Mouse (Mus musculus) embryonic facial prominence, embryonic 13.5 days (tissue): ENCODE measurements around the gene Exoc3l4. TPM values are rescaled to one million over a fixed set of nuclear protein-coding genes. Genes with fewer than 3 reads are reported as not detected.

Experiments used
- ATAC-seq: fragments of 200-750 bp; cut with Nextera tagmentation; 2 replicates; pipeline ENCODE4 v1.8.0; 2017; ENCODE audit warnings: low read depth; ENCODE audit not compliant: insufficient number of reproducible peaks, insufficient read depth, low FRiP score, low TSS enrichment
- H3K27ac ChIP-seq: fragments of 300-500 bp; sonication (generic); 2 replicates; pipeline ENCODE4 v1.5.1; 2015; ENCODE audit warnings: moderate library complexity, mild to moderate bottlenecking, inconsistent platforms
- H3K27me3 ChIP-seq: fragments of 300-500 bp; sonication (generic); 2 replicates; pipeline ENCODE4 v1.6.1; 2015; ENCODE audit warnings: mild to moderate bottlenecking, inconsistent platforms
- H3K36me3 ChIP-seq: fragments of 300-500 bp; sonication (generic); 2 replicates; pipeline ENCODE4 v1.6.1; 2015; ENCODE audit warnings: mild to moderate bottlenecking, inconsistent platforms
- H3K4me1 ChIP-seq: fragments of 300-500 bp; sonication (generic); 2 replicates; pipeline ENCODE4 v1.6.1; 2015; ENCODE audit warnings: inconsistent platforms
- H3K4me2 ChIP-seq: fragments of 300-500 bp; sonication (generic); 2 replicates; pipeline ENCODE4 v1.6.1; 2015; ENCODE audit warnings: moderate library complexity, mild to moderate bottlenecking, inconsistent platforms
- H3K4me3 ChIP-seq: fragments of 300-500 bp; sonication (generic); 2 replicates; pipeline ENCODE4 v1.5.1; 2015; ENCODE audit warnings: mild to moderate bottlenecking, inconsistent platforms
- H3K9ac ChIP-seq: fragments of 300-500 bp; sonication (generic); 2 replicates; pipeline ENCODE4 v1.6.1; 2015; ENCODE audit warnings: mild to moderate bottlenecking, inconsistent platforms
- H3K9me3 ChIP-seq: fragments of 300-500 bp; sonication (generic); 2 replicates; pipeline ENCODE4 v1.6.1; 2016; ENCODE audit warnings: inconsistent platforms
- WGBS: fragments of 180-500 bp; shearing (Covaris S2); methylation state at CpG from one replicate; pipeline ENCODE4 v1.1.7; 2015; ENCODE audit warnings: mixed read lengths; 5-methylcytosine and 5-hydroxymethylcytosine counted together
- polyA plus RNA-seq: library from polyadenylated mRNA; unstranded; fragments of >200 nt; fragmentation: Nextera tagmentation; extraction: Ambion mirVana; gene quantifications from 2 replicates; pipeline ENCODE4 v1.2.1, GENCODE M21; 2015

Exoc3l4 gene
- polyA plus RNA-seq, 1 experiment from 2014 or later: 12.7 TPM

DNA sequence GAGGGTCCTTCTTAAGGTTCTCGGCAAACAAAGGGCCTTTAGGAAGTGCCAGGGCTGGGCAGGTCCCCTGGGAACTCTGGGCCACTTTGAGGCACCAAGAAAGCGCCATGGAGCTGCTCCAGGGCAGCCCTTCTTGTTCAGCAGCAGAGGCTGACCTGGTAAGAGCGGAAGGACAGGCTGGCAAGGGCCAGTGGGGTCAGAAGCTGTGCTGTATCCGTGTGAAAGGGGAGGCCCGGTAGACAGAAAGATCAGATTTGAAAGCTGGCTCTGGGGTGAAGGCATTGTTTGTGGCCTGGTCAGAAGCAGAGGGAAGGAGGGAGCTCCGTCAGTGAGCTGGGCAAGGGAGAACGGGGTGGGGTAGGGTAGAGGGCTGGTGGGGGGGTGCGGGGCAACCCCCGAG lies 30.5 kb downstream of the Exoc3l4 start:
- no peak for ATAC-seq
- no peak overlapping the region for H3K9ac ChIP-seq
- no peaks in the 10 kb centered on the region for H3K9me3 ChIP-seq
- H3K4me2 ChIP-seq: 0 out of 2 replicates have a peak overlapping the region, but pooled peaks have one; percentile 3
- H3K4me3 ChIP-seq: no peak overlapping the region
- WGBS: 14% methylated on average over 9 of the region's 9 CpGs
- H3K27ac ChIP-seq: no peak overlapping the region
- H3K4me1 ChIP-seq: peaks cover 74% of the 10 kb centered on the region
- H3K36me3 ChIP-seq: no peaks in the 10 kb centered on the region
- H3K27me3 ChIP-seq: peaks cover 100% of the 10 kb centered on the region

DNA sequence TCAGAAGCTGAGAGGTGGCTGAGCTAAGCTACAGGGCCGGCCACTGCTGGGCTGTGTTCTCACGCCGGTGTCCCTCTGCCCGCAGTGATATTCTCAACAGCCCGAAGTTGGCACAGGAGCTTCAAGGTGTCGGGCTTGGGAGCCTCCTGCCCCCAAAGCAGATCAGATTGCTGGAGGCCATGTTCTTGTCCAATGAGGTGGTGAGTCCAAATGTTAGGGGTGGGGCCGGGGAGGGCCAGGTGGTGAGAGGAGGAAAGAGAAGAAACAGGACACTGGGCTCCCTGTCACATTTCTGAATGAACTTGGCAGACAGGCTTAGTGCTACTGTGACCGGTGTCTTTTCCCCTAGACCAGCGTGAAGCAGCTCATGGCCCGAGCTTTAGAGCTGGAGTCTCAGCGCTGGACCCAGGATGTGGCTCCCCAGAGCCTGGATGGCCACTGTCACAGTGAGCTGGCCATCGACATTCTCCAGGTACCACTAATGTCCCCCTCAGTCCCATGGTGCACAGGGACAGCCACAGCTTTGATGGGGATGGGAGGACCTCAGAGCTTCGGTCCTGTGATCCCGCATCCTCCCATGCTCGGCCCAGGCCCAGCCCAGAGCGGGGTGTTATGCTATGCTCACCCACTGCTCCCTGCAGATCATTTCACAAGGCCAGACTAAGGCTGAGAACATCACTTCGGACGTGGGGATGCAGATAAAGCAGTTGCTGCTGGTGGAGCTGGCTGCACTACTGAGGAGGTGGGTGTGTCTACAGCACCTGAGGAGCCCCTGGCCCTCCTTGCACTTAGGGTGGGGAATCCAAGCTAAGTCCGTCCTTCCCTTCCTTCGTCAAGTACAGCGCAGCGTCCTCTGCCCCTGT lies 31.3 kb downstream of the Exoc3l4 start:
- Histone ChIP-seq H3K4me3 (no peak overlapping the region), H3K36me3 (no peaks in the 10 kb centered on the region), H3K27ac (peak overlapping the region; percentile 69), H3K4me2 (peak overlapping the region; percentile 14; the same call in 1 of the 2 replicates), H3K9ac (no peak overlapping the region), H3K9me3 (no peaks in the 10 kb centered on the region), H3K4me1 (peaks cover 66% of the 10 kb centered on the region), H3K27me3 (peaks cover 97% of the 10 kb centered on the region)
- 17% methylated on average over 22 of the region's 22 CpGs for WGBS
- ATAC-seq: no peak

DNA sequence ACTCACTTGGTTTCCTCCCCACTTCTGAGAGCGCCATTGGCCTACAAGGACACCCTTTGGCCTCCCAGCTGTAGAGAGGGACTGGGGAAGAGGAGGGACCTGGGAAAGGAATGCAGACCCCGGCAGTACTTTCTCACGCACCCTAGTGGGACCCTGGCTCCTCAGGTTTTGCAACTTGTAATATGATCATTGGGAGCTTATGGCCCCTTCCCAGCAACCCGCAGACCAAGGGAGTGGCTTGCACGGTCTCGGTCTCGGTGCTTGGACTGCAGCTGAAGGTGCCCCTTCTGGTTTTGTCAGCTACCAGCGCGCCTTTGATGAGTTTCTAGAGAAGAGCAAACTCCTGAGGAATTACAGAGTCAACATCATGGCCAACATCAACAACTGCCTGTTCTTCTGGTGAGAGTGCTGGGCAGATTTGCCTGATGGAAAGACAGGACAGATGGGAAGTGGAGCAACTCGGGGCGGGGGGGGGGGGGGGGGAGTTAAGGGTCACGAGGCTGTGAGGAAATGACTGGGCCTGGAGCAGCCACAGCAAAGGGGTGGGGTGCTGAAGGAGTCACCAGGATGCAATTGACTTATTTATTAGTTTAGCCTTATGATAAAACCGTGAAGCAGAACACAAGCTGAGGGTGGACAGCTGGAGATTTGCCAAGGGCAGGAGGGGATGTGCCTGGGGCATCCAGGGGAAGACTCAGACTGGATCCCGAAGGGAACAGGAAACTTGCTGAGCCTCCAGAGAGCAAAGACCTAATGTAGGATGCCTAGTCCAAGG lies 32.3 kb downstream of the Exoc3l4 start:
- peaks cover 73% of the 10 kb centered on the region for H3K4me1 ChIP-seq
- H3K9me3 ChIP-seq: no peaks in the 10 kb centered on the region
- 0 out of 2 replicates have a peak overlapping the region, but pooled peaks have one; percentile 32 for H3K9ac ChIP-seq
- H3K27ac ChIP-seq: peak overlapping the region; percentile 69
- H3K4me3 ChIP-seq: no peak overlapping the region
- peak overlapping the region; percentile 18 for H3K4me2 ChIP-seq
- H3K27me3 ChIP-seq: peaks cover 90% of the 10 kb centered on the region
- 16% methylated on average over 14 of the region's 14 CpGs for WGBS
- no peak for ATAC-seq
- H3K36me3 ChIP-seq: no peaks in the 10 kb centered on the region

DNA sequence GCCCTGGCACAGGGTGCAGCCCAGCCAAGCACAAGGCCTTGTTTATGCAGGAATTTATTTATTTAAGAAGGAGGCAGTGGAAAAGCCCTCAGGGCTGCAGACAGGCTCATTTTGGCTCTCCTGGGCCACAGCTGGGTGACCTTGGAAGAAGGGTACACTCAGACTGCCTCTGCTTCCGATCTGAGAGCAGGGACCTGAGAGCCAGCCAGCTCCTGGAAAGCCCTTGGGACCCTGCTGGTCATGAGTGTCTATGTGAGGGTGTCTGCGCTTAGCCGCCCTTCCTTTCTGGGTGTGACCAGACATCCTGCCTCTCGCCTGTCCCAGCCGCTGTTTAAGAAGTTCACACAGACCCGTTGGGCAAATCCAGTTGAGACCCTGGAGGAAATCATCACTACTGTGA lies 33.5 kb downstream of the Exoc3l4 start:
- WGBS: 31% methylated on average over 6 of the region's 6 CpGs
- Histone ChIP-seq H3K9ac (no peak overlapping the region), H3K4me1 (peaks cover 76% of the 10 kb centered on the region), H3K27ac (0 out of 2 replicates have a peak overlapping the region, but pooled peaks have one; percentile 53), H3K9me3 (no peaks in the 10 kb centered on the region), H3K4me3 (no peak overlapping the region), H3K27me3 (peaks cover 82% of the 10 kb centered on the region), H3K36me3 (no peaks in the 10 kb centered on the region), H3K4me2 (0 out of 2 replicates have a peak overlapping the region, but pooled peaks have one; percentile 18)
- ATAC-seq: no peak

DNA sequence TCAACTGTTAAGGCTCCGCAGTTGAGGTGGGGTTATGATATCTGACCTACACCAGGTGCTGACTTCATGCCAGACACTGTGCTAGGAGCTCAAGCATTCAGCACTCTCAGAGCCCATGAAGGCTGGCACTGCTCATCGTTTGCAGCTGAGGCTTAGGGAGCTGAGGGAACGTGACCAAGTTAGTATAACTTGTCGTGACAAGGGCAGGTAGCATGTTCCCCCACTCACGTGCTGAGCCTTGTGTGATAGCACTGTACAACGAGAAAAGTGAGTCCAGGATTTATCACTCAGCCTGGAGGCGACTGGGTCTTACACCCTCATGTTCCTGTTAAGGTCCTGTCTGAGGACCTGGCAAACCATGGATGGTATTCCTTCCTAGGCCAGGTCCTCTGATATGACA lies 34.7 kb downstream of the Exoc3l4 start:
- Histone ChIP-seq H3K4me3 (no peak overlapping the region), H3K27ac (no peak overlapping the region), H3K4me1 (peaks cover 70% of the 10 kb centered on the region), H3K9ac (no peak overlapping the region), H3K27me3 (peaks cover 82% of the 10 kb centered on the region), H3K4me2 (no peak overlapping the region), H3K36me3 (no peaks in the 10 kb centered on the region), H3K9me3 (no peaks in the 10 kb centered on the region)
- WGBS: 77% methylated on average over 7 of the region's 7 CpGs
- no peak for ATAC-seq

DNA sequence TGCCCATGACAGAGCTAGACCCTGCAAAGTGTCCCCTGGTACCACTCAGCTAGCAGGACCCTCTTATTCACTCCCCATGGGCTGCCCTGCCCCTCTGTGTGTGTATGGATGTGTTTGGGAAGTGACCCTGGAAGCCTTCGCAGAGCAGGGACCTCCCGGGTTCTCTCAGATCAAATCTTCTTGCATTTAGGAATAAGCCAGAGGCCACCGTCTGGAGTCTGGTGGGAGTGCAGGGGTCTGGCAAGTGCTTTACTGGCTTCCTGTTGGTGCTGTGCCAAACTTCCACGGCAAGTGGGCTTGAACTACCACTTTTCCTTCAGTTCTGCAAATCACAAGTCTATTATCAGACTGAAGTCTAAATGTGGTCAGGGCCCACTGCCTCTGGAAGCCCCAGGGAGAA lies 37.2 kb downstream of the Exoc3l4 start:
- WGBS: 21% methylated on average over 4 of the region's 4 CpGs
- no peaks in the 10 kb centered on the region for H3K9me3 ChIP-seq
- H3K4me1 ChIP-seq: peaks cover 48% of the 10 kb centered on the region
- H3K27me3 ChIP-seq: peaks cover 72% of the 10 kb centered on the region
- no peak overlapping the region for H3K9ac ChIP-seq
- H3K36me3 ChIP-seq: no peaks in the 10 kb centered on the region
- no peak overlapping the region for H3K4me3 ChIP-seq
- H3K27ac ChIP-seq: no peak overlapping the region
- no peak overlapping the region for H3K4me2 ChIP-seq
- no peak for ATAC-seq

DNA sequence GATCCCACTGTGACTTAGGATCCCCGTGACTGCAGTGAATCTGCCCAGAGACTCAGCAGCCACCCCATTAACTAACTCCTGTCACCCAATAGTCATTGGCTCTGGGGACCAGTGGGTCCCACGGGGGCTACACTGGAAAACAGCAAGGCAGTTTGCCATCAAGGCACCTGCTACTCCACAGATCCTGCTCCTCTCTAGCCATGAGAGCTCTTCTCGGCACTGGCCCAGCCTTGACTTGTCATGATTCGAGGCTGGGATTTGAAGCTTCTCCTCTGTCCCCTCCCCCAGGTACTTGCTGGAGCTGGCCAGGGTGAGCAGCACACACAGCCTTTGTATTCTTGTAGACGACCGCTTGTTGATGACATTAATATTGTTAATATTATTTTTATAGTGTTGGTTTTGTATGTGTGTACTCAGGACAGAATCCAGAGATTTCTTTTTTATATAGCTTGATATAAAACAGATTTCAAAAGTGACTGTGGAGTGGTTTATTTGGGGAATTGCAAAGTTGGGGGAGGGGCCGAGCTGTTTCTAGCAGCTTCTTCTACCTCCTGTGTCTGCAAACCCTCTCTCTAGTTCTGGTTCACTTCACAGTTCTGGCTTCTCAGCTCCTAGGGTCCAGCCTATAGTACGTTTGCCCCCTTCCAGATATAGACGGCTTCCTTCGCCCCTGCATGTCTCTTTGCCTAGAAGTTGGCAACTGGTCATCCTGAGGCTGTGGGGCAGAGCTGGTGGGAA lies 37.9 kb downstream of the Exoc3l4 start:
- Histone ChIP-seq H3K27ac (no peak overlapping the region), H3K4me2 (no peak overlapping the region), H3K27me3 (peaks cover 69% of the 10 kb centered on the region), H3K4me3 (no peak overlapping the region), H3K4me1 (peaks cover 41% of the 10 kb centered on the region), H3K9ac (no peak overlapping the region), H3K36me3 (no peaks in the 10 kb centered on the region), H3K9me3 (no peaks in the 10 kb centered on the region)
- WGBS: 54% methylated on average over 10 of the region's 10 CpGs
- ATAC-seq: no peak

DNA sequence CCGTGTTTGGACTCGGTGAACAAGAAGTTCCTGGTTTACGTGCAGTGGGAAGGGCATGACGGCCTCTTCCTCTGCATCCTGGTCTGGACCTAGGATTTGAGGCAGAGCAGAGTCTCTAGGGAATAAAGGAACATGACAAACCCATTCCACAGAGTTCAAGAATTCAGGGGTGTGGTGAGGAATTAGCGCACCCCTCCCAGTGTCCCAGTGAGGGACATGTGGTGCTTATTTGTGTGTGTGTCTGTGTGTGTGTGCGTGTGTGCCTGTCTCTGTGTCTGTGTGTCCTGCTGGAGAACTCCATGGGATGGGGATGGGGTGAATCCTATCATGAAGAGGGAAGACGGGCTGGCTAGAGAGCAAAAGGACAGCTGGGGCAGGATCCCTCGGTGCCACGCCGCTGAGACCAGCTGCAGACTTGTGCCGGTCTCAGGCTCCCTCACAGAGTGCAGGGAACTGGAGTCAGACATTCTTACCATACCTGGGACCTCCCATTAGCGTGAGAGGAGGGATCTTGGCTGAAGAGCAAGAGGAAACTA lies 38.6 kb downstream of the Exoc3l4 start:
- Histone ChIP-seq H3K27ac (no peak overlapping the region), H3K4me1 (peaks cover 34% of the 10 kb centered on the region), H3K27me3 (peaks cover 65% of the 10 kb centered on the region), H3K4me3 (no peak overlapping the region), H3K9me3 (no peaks in the 10 kb centered on the region), H3K4me2 (no peak overlapping the region), H3K36me3 (no peaks in the 10 kb centered on the region), H3K9ac (no peak overlapping the region)
- ATAC-seq: no peak
- 51% methylated on average over 12 of the region's 12 CpGs for WGBS

DNA sequence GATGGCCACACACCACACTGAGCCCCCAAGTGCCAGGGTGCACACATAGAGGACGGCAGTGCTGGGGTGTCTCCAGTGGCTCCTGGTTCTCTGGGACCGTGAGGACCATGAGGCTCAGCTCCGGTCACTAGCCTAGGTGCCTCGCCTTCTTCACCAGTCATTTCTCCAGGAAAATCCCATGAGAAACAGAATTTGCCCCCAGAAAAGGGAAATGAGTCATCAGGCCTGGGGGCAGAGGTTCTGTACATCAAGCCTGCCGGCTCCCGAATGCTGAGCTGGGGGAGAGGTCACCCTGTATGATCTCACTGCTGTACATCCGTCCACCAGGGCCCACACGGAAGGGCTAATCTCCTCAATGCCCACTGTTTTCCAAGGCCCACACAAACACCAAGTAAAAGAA lies 39.0 kb downstream of the Exoc3l4 start:
- Histone ChIP-seq H3K27me3 (peaks cover 64% of the 10 kb centered on the region), H3K27ac (no peak overlapping the region), H3K4me2 (no peak overlapping the region), H3K36me3 (no peaks in the 10 kb centered on the region), H3K9me3 (no peaks in the 10 kb centered on the region), H3K4me1 (peaks cover 29% of the 10 kb centered on the region), H3K9ac (no peak overlapping the region), H3K4me3 (no peak overlapping the region)
- ATAC-seq: no peak
- WGBS: 53% methylated on average over 8 of the region's 8 CpGs

DNA sequence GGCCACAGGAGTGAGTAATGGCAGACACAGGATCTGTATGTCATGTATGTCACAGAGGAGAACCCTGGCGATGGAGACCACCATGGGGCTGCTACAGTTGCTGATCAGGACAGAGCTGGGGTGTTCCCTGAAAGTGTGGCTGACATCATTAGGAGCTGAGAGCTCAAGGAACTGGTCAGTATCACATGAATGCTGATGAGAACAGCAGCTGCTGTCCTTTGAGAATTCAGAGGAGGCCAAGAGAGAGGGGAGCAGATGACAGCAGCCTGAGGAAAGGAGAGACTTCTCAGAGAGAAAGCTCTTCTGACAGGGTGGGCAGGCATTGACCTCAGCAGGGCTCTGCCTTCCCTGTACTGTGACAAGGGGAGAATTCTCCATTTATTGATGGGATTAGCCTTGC lies 40.9 kb downstream of the Exoc3l4 start:
- H3K9ac ChIP-seq: no peak overlapping the region
- H3K4me1 ChIP-seq: peaks cover 28% of the 10 kb centered on the region
- H3K27me3 ChIP-seq: peaks cover 48% of the 10 kb centered on the region
- no peak overlapping the region for H3K27ac ChIP-seq
- WGBS: 78% methylated on average over 1 of the region's 1 CpGs
- H3K36me3 ChIP-seq: no peaks in the 10 kb centered on the region
- H3K9me3 ChIP-seq: no peaks in the 10 kb centered on the region
- no peak overlapping the region for H3K4me2 ChIP-seq
- H3K4me3 ChIP-seq: no peak overlapping the region
- ATAC-seq: no peak

DNA sequence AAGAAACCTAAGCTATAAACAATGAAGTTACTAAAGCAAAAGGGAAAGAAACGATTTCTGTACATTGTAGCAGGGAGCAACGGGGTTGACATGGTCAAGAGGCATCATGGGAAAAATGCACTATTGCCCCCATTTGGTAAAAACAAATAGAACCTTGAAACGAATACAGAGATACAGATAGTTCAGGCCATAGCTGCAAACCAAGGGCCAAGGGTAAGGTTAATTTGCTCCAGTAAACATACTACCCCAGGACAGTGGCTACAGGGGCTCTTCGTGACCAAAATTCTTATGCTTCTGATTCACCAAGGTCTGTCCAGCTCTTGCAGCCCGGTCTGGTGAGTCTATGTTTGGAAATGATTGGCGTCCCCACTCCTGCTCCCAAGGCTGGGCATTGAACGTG lies 46.8 kb downstream of the Exoc3l4 start:
- H3K9me3 ChIP-seq: no peaks in the 10 kb centered on the region
- no peaks in the 10 kb centered on the region for H3K36me3 ChIP-seq
- no peak overlapping the region for H3K9ac ChIP-seq
- no peak for ATAC-seq
- no peak overlapping the region for H3K4me2 ChIP-seq
- H3K4me1 ChIP-seq: peaks cover 7% of the 10 kb centered on the region
- H3K27me3 ChIP-seq: peaks cover 14% of the 10 kb centered on the region
- H3K4me3 ChIP-seq: no peak overlapping the region
- WGBS: 66% methylated on average over 7 of the region's 7 CpGs
- H3K27ac ChIP-seq: no peak overlapping the region
